Mouse (Mus musculus) thymus, postnatal 4 days (tissue): ENCODE data around the gene Mup18.
"Not testable (repeated sequence)": the region's sequence is repeated elsewhere in the genome, so short reads cannot be mapped to it uniquely, and the experiment has no call there.

ENCODE experiments used
- DNase-seq: peaks from one replicate; pipeline ENCODE4 v3.0.0; 2021

Mup18 gene

GRCm38 (mm10) chr4:61674036-61674435, at the start of gene Mup18:
Mup18 (minus strand) TSS chr4:61674136.
- not testable (repeated sequence) for DNase-seq

DNA sequence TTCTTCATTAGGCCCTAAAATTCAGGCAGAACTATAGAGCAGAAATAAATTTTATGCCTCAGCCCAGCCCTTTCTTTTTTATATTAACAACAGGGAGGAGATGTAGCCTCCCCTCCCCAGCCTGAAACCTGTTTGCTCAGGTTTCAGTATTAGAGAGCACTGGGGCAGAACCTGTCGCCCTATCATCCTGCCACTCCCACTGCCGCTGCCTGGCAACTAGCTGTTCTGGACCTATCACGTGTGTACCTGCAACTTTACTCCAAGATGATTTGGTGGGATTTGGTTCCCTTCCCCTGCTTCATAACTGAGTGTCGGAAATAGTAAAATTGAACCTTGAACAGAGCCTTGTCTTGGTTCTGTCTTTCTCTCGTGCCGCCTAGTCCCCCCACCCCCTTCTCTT, 40.4 kb upstream of the Mup18 start:
- not testable (repeated sequence) for DNase-seq
